Mouse (Mus musculus): ENCODE measurements around the gene Atp9a. TPM values are rescaled to one million over a fixed set of nuclear protein-coding genes. Genes with fewer than 3 reads are reported as not detected.
A peak's percentile ranks its signal among the peaks of the same experiment; 100 is the strongest.

The Atp9a gene
- polyA plus RNA-seq, 1 experiment from 2014 or later = 28.3 TPM

GRCm38 (mm10) chr2:168604655-168605070 lies 137.5 kb downstream of the Atp9a start:
- Histone ChIP-seq H3K4me3 (replicated peaks) (no peak overlapping the region), H3K27me3 (peaks cover 49% of the 10 kb centered on the region), H3K27ac (no peak overlapping the region), H3K4me2 (no peak overlapping the region), H3K4me1 (peaks cover 32% of the 10 kb centered on the region), H3K36me3 (replicated peaks) (no peaks in the 10 kb centered on the region), H3K9ac (no peak overlapping the region), H3K9me3 (no peaks in the 10 kb centered on the region)
- WGBS = 51% methylated on average over 16 of the region's 16 CpGs
- no peak for ATAC-seq (ENCODE audit: low FRiP score)

- no peak overlapping the region for H3K27ac ChIP-seq
- peaks cover 29% of the 10 kb centered on the region for H3K4me1 ChIP-seq
- ATAC-seq (ENCODE audit: low FRiP score) = no peak
Measured at GRCm38 (mm10) chr2:168602387-168602741, 139.8 kb downstream of the Atp9a start.

GRCm38 (mm10) chr2:168601491-168602386 lies 140.5 kb downstream of the Atp9a start, which contains the start of gene Nfatc2:
TSS of gene Nfatc2 (minus strand) at chr2:168601657.
- peaks cover 66% of the 10 kb centered on the region for H3K27me3 ChIP-seq
- peak within 1 kb of the TSS; percentile 52 for H3K4me3 ChIP-seq (replicated peaks)
- H3K36me3 ChIP-seq (replicated peaks) = no peaks in the 10 kb centered on the region
- peaks cover 29% of the 10 kb centered on the region for H3K4me1 ChIP-seq
- H3K9me3 ChIP-seq = no peaks in the 10 kb centered on the region
- peak within 1 kb of the TSS; percentile 66 for H3K9ac ChIP-seq
- H3K27ac ChIP-seq = 0 out of 2 replicates have a peak within 1 kb of the TSS, but pooled peaks have one; percentile 15
- 1% methylated on average over 50 of the region's 56 CpGs for whole genome bisulfite sequencing
- ATAC-seq (ENCODE audit: low FRiP score) = peak; percentile 84
- peak within 1 kb of the TSS; percentile 89 for H3K4me2 ChIP-seq

More at GRCm38 (mm10) chr2:168602387-168602741, 139.8 kb downstream of the Atp9a start:
- H3K9me3 ChIP-seq = no peaks in the 10 kb centered on the region
- H3K36me3 ChIP-seq (replicated peaks) = no peaks in the 10 kb centered on the region
- H3K4me2 ChIP-seq = no peak overlapping the region
- no peak overlapping the region for H3K9ac ChIP-seq
- WGBS = 29% methylated on average over 12 of the region's 12 CpGs
- H3K4me3 ChIP-seq (replicated peaks) = no peak overlapping the region
- H3K27me3 ChIP-seq = peaks cover 65% of the 10 kb centered on the region

- Histone ChIP-seq H3K4me1 (peaks cover 29% of the 10 kb centered on the region), H3K4me3 (replicated peaks) (peak overlapping the region; percentile 52), H3K4me2 (peak overlapping the region; percentile 89), H3K9me3 (no peaks in the 10 kb centered on the region), H3K36me3 (replicated peaks) (no peaks in the 10 kb centered on the region), H3K9ac (peak overlapping the region; percentile 66), H3K27ac (0 out of 2 replicates have a peak overlapping the region, but pooled peaks have one; percentile 15), H3K27me3 (peaks cover 66% of the 10 kb centered on the region)
- 1% methylated on average over 32 of the region's 32 CpGs for WGBS
- ATAC-seq (ENCODE audit: low FRiP score) = peak; percentile 50; the same call in 1 of the 2 replicates
Measured at GRCm38 (mm10) chr2:168600750-168601490, 141.3 kb downstream of the Atp9a start.

- 87% methylated on average over 7 of the region's 7 CpGs for WGBS
- H3K27me3 ChIP-seq = peaks cover 54% of the 10 kb centered on the region
- H3K4me3 ChIP-seq (replicated peaks) = no peak overlapping the region
- no peak overlapping the region for H3K27ac ChIP-seq
- no peaks in the 10 kb centered on the region for H3K9me3 ChIP-seq
- H3K9ac ChIP-seq = no peak overlapping the region
- no peak for ATAC-seq (ENCODE audit: low FRiP score)
- no peaks in the 10 kb centered on the region for H3K36me3 ChIP-seq (replicated peaks)
- no peak overlapping the region for H3K4me2 ChIP-seq
- peaks cover 12% of the 10 kb centered on the region; the same call in 1 of the 2 replicates for H3K4me1 ChIP-seq
Measured at GRCm38 (mm10) chr2:168595693-168596092, 146.5 kb downstream of the Atp9a start.

- peaks cover 54% of the 10 kb centered on the region for H3K27me3 ChIP-seq
- no peak overlapping the region for H3K4me3 ChIP-seq (replicated peaks)
- no peaks in the 10 kb centered on the region for H3K36me3 ChIP-seq (replicated peaks)
- H3K9ac ChIP-seq = no peak overlapping the region
- H3K4me2 ChIP-seq = no peak overlapping the region
- H3K9me3 ChIP-seq = no peaks in the 10 kb centered on the region
- peaks cover 17% of the 10 kb centered on the region for H3K4me1 ChIP-seq
- WGBS = 84% methylated on average over 6 of the region's 6 CpGs
- H3K27ac ChIP-seq = no peak overlapping the region
- no peak for ATAC-seq (ENCODE audit: low FRiP score)
Measured at GRCm38 (mm10) chr2:168593676-168594075, 148.5 kb downstream of the Atp9a start.

- H3K4me1 ChIP-seq = peaks cover 17% of the 10 kb centered on the region
- 86% methylated on average over 5 of the region's 5 CpGs for WGBS
- H3K27ac ChIP-seq = no peak overlapping the region
- H3K9ac ChIP-seq = no peak overlapping the region
- H3K9me3 ChIP-seq = no peaks in the 10 kb centered on the region
- ATAC-seq (ENCODE audit: low FRiP score) = no peak
- no peak overlapping the region for H3K4me2 ChIP-seq
- peaks cover 54% of the 10 kb centered on the region for H3K27me3 ChIP-seq
- H3K36me3 ChIP-seq (replicated peaks) = no peaks in the 10 kb centered on the region
- H3K4me3 ChIP-seq (replicated peaks) = no peak overlapping the region
Measured at GRCm38 (mm10) chr2:168593004-168593403, 149.2 kb downstream of the Atp9a start.

GRCm38 (mm10) chr2:168591076-168591475 lies 151.1 kb downstream of the Atp9a start:
- Histone ChIP-seq H3K27me3 (peaks cover 52% of the 10 kb centered on the region), H3K27ac (no peak overlapping the region), H3K9ac (no peak overlapping the region), H3K36me3 (replicated peaks) (no peaks in the 10 kb centered on the region), H3K4me2 (no peak overlapping the region), H3K4me3 (replicated peaks) (no peak overlapping the region), H3K9me3 (no peaks in the 10 kb centered on the region), H3K4me1 (peaks cover 20% of the 10 kb centered on the region)
- WGBS = 82% methylated on average over 2 of the region's 2 CpGs
- no peak for ATAC-seq (ENCODE audit: low FRiP score)

GRCm38 (mm10) chr2:168590556-168590955 lies 151.7 kb downstream of the Atp9a start:
- 50% methylated on average over 10 of the region's 10 CpGs for WGBS
- Histone ChIP-seq H3K36me3 (replicated peaks) (no peaks in the 10 kb centered on the region), H3K27me3 (peaks cover 52% of the 10 kb centered on the region), H3K4me3 (replicated peaks) (peak overlapping the region; percentile 45), H3K4me1 (peaks cover 20% of the 10 kb centered on the region), H3K4me2 (peak overlapping the region; percentile 75), H3K27ac (no peak overlapping the region), H3K9ac (peak overlapping the region; percentile 61; the same call in 1 of the 2 replicates), H3K9me3 (no peaks in the 10 kb centered on the region)
- no peak for ATAC-seq (ENCODE audit: low FRiP score)

GRCm38 (mm10) chr2:168590168-168590551 lies 152.0 kb downstream of the Atp9a start:
- no peak overlapping the region for H3K27ac ChIP-seq
- peaks cover 48% of the 10 kb centered on the region for H3K27me3 ChIP-seq
- H3K9ac ChIP-seq = peak overlapping the region; percentile 61
- H3K4me1 ChIP-seq = peaks cover 20% of the 10 kb centered on the region
- no peaks in the 10 kb centered on the region for H3K36me3 ChIP-seq (replicated peaks)
- peak overlapping the region; percentile 45 for H3K4me3 ChIP-seq (replicated peaks)
- H3K9me3 ChIP-seq = no peaks in the 10 kb centered on the region
- peak; percentile 55; the same call in 1 of the 2 replicates for ATAC-seq (ENCODE audit: low FRiP score)
- H3K4me2 ChIP-seq = peak overlapping the region; percentile 75
- 1% methylated on average over 30 of the region's 38 CpGs for WGBS

- Histone ChIP-seq H3K27ac (no peak overlapping the region), H3K36me3 (replicated peaks) (no peaks in the 10 kb centered on the region), H3K4me2 (peak overlapping the region; percentile 75), H3K27me3 (peaks cover 48% of the 10 kb centered on the region), H3K9me3 (no peaks in the 10 kb centered on the region), H3K4me3 (replicated peaks) (peak overlapping the region; percentile 45), H3K4me1 (peaks cover 23% of the 10 kb centered on the region), H3K9ac (peak overlapping the region; percentile 61)
- peak; percentile 36; the same call in 1 of the 2 replicates for ATAC-seq (ENCODE audit: low FRiP score)
- 4% methylated on average over 21 of the region's 21 CpGs for WGBS
Measured at GRCm38 (mm10) chr2:168589368-168590167, 152.6 kb downstream of the Atp9a start.

All from forebrain, embryonic 12.5 days (tissue).